Mouse (Mus musculus): Measurements from ENCODE around the gene Fpgs. TPM values are rescaled to one million over a fixed set of nuclear protein-coding genes. Genes with fewer than 3 reads are reported as not detected.

The Fpgs gene
- polyA plus RNA-seq, 1 experiment: 124 TPM

DNA sequence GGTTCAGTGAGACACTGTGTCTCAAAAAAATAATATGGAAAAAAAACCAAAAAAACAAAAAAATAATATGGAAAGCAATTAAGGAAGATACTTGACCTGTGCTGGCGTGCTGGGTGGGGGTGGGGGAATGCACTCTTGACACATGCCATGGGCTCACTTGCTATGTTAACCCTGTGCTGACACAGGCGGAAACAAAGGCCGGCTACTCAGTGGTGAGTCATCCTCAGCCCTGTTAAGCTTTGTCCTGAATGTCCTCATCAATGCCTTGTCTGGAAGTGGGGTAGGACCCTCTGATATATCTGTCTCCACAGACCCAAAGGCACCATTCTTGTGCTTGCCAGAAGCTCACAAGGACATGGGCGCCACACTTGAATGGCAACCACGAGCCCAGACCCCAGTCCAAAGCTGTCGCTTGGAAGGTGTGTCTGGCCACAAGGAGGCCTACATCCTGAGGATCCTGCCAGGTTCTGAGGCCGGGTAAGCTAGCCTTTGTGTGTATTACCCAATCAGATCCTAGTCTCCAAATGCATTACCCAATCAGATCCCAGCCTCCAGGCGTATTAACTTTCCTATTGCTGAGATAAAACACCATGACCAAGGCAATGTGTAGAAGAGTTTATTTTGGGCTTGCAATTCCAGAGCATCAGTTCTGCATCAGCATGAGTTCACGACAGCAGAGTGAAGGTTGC lies 31.9 kb downstream of the Fpgs start:
- no peak for DNase-seq (ENCODE audit: low read depth)

DNA sequence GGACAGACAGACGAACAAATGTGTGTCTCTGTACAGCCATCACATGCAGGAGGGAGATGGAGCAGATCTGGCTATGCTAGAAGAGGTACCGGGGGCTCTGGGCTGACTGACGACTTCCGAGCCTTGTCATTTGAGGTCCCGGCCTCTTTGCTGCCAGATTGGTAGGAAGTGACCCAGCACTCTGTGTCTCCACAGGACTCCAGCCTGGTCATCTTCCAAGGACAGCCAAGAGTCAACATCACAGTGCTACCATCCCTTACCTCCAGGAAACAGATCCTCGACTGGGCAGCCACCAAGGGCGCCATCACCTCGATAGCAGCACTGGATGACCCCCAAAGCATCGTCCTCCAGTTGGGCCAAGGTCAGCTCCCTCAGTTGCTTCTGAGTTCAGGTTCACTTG lies 32.8 kb downstream of the Fpgs start:
- DNase-seq (ENCODE audit: low read depth): no peak

DNA sequence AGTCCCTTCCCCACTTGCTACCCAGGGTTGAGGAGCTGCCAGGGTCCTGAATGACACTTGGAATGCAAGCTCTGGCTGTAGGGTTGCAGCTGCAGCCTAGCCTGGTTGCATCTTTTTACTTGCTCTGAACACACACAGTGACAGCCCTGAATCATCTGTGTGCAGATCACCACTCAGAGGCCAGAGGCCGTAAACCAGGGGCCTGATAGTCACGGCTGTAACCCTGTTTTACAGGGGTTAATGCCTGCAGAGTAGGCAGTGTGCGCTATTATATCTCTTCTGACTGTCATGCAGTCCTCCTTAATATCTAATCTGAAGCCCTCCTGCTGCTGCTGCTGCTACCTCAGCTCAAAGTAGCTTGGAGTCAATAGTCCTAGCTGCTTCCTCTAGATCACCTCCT lies 34.1 kb downstream of the Fpgs start:
- DNase-seq (ENCODE audit: low read depth): no peak

GRCm38 (mm10) chr2:32668176-32668575 lies 35.8 kb downstream of the Fpgs start:
- DNase-seq (ENCODE audit: low read depth): no peak

DNA sequence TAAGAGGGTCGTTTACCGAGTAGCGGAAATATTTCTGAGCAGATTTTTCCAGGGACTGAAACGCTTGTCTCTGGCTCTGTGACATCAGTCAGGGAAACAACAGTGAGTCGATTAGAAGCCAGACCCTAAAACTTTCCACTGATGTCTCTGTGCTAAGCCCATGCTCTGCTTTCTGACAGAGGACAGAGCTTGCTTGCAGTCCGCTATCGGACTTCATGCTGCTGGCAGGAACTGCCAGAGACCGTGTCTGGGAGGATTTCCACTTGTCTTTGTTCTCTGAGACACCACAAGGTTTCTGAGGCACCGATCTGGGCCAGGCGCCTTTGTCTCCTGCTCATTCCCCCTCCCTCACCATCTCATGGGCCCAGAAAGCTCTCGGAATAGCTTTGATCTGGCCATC lies 36.2 kb downstream of the Fpgs start:
- no peak for DNase-seq (ENCODE audit: low read depth)

GRCm38 (mm10) chr2:32665853-32666252 lies 38.1 kb downstream of the Fpgs start:
- DNase-seq (ENCODE audit: low read depth): no peak

- no peak for DNase-seq (ENCODE audit: low read depth)
Measured at GRCm38 (mm10) chr2:32665345-32665744, 38.6 kb downstream of the Fpgs start.

- DNase-seq (ENCODE audit: low read depth): no peak
Measured at GRCm38 (mm10) chr2:32662291-32662690, 41.7 kb downstream of the Fpgs start.

GRCm38 (mm10) chr2:32661509-32662107 lies 42.3 kb downstream of the Fpgs start:
- no peak for DNase-seq (ENCODE audit: low read depth)

GRCm38 (mm10) chr2:32658873-32659272 lies 45.1 kb downstream of the Fpgs start:
- DNase-seq (ENCODE audit: low read depth): no peak

DNA sequence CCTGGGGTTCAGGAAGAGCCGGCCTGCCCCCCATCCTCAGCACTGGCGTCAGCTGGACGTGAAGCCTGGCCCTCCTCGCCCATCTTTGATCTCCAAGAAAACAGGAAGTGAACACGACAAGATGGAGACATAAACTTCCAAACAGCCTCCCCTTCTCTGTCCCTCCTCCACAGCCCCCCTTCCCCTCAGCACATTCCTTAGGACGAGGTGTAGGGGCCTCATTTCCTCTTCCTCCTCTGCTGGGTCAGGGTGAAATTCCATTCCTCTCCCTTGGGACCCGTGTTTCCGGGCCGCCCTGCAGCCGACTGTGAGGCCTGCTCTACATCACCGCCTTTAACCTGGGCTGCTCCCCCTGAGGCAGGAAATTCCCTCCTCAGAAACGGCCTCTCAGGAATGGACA lies 48.1 kb downstream of the Fpgs start:
- no peak for DNase-seq (ENCODE audit: low read depth)

DNA sequence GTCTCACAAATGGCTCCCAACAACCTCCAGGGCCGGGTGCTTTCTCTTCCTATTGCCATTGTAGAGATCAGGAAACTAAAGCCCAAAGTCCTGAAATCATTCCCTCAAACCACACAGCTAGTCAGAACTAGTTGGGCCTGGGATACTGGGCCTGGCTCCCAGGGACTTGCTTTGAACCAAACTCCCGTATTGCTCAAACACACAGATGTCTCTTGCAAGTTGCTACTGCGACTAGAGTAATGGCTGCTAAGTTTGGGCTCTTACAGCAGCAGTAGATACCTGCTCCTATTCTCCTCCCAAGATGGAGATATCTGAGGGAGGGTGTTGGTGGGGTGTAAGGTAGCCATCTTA lies 48.6 kb downstream of the Fpgs start:
- DNase-seq (ENCODE audit: low read depth): peak; percentile 73

DNA sequence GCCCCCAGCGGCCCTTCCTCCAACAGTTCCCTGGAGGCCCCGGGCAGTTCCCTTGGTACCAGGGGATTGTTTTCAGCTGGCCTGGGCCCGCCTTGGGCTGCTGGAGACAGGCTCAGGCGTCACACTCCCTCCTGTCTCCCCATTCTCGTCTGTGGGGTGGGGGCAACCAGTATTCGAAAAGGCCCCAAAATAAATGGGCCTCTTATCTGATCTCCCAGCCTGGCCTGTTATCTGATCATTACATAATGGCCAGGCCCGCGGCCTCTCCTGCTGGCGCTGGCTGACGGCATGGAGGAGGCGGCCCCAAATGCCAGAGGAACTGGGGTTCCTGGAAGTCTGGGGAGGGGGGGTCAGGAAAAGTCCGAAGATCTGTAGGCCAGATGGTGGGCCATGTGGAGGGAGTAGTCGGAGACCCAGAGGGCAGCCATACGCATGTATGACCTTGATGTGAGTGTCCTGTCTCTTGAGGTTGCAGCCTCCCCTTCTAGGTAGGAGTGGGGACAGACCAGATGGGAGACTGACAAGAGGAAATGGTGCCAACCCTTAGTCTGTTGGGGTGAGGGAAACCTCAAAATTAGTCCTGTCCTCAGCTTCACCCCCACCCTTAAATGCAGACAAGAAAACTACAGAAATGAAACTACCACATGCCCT lies 49.1 kb downstream of the Fpgs start:
- no peak for DNase-seq (ENCODE audit: low read depth)

DNA sequence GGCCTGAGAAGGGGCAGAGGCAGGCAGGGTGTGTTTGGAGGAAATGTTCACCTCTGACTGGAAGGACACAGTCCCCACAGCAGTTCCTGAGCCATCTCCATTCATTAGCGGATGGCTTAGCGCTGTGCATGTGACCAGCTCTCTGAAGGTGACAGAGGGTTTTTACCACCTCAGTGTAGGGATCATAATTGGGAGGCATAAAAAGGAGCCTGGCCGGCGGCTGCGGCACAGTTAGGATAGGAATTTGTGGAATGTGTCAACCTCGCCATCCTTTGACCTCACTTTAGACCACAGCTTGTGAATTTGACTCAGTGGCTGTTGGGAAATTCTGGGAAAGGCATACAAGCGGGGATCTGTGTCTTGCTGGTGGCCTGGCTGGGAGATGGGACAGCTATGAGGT lies 50.2 kb downstream of the Fpgs start:
- DNase-seq (ENCODE audit: low read depth): no peak

DNA sequence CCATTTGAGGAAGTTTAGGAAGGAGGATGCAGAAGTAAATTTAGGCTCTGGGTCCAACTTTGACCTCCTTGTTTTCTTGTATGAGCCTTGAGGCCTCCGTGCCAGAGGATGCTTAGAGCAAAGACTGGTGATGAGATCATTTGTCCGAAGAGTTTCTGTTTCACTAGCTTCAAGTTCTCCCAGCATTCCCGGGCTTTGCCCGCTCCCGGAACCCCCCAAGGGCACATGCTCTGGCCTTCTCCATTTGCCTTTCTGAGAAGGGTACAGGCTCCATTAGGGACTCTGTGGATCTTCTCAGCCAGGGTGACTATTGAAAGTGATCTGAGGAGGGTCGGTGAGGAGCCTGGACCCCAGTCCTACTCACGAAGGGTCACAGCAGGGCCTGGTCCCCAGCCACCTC lies 56.6 kb downstream of the Fpgs start:
- no peak for DNase-seq (ENCODE audit: low read depth)

DNA sequence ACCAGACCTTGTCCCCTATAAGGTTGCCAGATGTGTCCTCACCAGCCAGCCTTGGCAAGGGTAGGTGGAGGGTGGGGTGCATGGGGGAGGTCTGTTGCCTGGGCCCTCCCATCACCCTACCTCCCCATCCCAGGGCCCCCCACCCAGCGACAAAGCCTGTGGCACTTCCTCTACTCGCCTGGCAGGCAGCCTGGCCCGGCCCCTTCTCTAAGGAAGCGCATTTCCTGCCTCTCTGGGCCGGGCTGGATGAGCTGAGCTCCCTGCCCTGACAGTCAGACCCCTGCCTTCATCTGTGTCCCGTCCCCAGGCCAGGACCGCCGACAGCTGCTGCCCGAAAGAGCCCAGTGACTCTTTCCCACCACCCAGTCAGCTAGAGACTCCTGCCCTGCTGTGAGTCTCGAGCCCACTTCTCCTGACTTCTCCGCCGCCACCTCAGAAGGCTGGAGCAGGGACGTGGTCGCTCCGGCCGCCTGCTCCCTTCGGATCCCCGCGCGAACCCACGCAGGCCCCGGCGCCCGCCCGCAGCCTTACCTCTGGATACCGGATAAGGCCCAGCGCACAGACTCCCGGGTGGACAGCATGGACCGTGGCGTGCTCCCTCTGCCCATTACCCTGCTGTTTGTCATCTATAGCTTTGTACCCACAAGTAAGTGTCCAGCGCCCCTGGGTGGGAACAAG lies 57.4 kb downstream of the Fpgs start, which contains the start of gene Eng:
Eng (plus strand) TSS at position 217 of the 678 bp plus-strand sequence.
- no peak for DNase-seq (ENCODE audit: low read depth)

- no peak for DNase-seq (ENCODE audit: low read depth)
Measured at GRCm38 (mm10) chr2:32645647-32646046, 58.3 kb downstream of the Fpgs start.

DNA sequence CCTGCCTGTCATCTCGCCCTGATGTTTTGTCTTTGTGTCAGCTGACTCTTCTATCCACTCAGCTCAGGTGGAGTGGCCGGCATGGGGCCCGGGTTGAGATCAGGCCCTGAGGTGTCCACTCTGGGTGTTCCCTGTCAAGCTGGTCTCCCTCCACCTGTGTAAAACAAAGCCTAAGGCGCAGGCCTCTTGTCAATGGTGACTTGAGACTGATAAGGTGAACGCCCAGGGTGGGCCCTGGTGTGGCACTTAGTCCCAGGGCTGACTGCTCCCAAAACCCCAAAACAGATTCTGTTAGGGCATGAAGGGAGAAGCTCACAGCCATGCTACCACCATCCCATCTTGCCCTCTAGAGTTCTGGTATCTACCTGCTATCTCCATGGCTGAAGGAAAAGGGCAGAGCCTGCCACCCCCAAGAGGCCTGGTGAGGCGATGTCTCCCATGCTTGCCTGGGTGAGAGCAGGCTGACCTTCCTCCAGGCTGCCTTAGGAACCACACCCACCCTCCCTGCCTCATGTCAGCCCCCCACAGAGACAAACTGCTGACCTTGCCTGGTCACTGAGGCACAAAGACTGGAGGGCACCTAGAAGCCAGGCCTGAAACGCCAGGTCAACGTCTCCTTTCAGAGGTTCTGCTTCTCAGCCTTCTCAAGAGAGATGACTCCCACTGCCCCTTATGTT lies 59.0 kb downstream of the Fpgs start:
- no peak for DNase-seq (ENCODE audit: low read depth)

- no peak for DNase-seq (ENCODE audit: low read depth)
Measured at GRCm38 (mm10) chr2:32644083-32644482, 59.9 kb downstream of the Fpgs start.

GRCm38 (mm10) chr2:32642813-32643212 lies 61.1 kb downstream of the Fpgs start:
- DNase-seq (ENCODE audit: low read depth): no peak

DNA sequence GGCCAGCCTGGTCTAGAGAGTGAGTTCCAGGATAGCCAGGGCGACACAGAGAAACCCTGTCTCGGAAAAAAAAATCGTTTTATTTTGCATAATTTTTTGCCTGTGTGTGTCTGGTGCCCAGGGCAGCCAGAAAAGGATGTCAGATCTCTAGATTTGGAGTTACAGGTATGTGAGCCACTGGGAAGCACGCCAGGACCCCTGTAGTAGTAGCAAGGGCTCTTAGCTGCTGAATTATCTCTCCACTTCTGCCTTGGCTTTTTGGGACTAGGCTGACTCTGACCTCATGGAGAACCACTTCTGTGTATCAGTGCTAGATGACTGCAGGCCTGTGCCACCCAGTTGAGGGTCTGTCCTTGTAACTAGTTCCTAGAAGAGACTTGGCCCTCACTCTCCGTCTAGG lies 62.1 kb downstream of the Fpgs start:
- DNase-seq (ENCODE audit: low read depth): no peak

DNA sequence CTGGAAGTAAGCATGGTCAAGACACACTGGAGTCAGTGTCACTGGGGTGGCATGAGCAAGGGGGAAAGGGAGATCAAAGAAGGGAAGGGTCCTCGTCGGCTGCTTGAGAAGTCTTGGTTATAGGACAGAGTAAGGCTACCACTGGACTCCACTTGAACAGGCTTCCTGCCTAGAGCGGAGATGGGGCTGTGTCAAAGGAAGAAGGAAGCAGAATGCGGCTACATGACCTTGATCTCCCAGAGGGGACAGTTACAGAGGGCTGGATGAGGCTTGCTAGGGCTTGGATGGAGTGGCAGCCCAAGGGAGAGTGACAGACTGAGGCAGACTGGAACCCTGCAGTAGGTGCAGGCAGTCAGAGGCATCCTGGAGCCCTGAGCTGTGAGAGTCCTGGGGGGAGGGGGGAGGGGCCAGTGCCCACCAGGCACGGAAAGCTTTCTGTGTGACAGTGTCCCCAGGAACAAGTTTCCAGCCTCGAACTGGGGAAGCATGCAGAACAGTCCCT lies 63.3 kb downstream of the Fpgs start:
- DNase-seq (ENCODE audit: low read depth): no peak
